Mouse (Mus musculus): ENCODE data around the gene Sycp2l. TPM values are rescaled to one million over a fixed set of nuclear protein-coding genes. Genes with fewer than 3 reads are reported as not detected.

Sycp2l gene
- 0.04 TPM in 1 of 2 replicates, not detected in the other for polyA plus RNA-seq (2012; rRNA removed)

DNA sequence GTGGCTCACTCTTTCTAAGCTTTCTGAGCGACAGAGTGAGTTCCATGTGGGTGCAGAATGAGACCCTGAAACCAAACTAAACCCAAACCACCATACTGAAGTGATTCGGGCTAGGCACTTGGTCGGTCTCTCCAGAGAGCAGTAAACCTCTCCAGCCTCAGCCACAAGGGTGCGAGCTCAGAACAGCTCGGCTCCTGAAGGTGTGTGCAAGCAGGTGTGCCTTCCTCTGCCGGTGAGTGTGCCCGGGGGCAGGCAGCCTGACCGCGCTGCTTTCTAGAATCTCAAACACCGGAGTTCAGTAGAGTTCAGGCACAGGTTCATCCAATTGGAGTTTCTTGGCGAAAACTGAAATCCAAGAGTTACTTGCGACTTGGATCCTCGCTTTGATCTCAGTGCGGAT, at the start of gene Sycp2l:
Sycp2l (plus strand) TSS at position 368 of the 400 bp plus-strand sequence.
- WGBS = 23% methylated on average over 14 of the region's 14 CpGs
- TF ChIP-seq POLR2A (IDR thresholded peaks at IDR 0.05; ENCODE audit: low read depth, low read length) = no peak
- TF ChIP-seq CTCF (IDR thresholded peaks at IDR 0.05; ENCODE audit: extremely low read depth, insufficient read length, insufficient replicate concordance, low read depth, low read length) = no peak

DNA sequence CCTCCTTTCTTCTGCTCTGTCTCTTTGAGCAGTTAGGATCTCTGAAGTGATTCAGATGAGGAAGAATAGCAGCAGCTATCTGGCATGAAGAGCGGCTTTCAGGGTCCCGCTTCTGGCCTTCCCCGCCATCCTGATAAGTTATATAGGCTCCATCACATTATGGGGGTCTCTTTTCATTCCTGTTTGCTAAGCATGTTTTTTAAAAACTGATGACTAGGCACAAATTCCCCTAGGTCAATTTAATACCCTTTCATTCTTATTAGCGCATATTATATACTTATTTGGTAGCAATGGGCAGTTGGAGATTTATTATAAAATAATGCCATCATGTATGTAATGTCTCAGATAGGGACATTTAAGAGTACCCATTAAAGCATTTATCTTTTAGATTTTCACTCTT, 46.5 kb upstream of the Sycp2l start:
- no peak overlapping the region for H3K4me3 ChIP-seq (ENCODE audit: low read depth, low read length)
- H3K27me3 ChIP-seq (ENCODE audit: control insufficient read depth, insufficient read depth, low read length) = no peaks in the 10 kb centered on the region
- 99% methylated on average over 4 of the region's 4 CpGs for WGBS
- TF ChIP-seq POLR2A (IDR thresholded peaks at IDR 0.05; ENCODE audit: low read depth, low read length) = no peak
- TF ChIP-seq CTCF (IDR thresholded peaks at IDR 0.05; ENCODE audit: extremely low read depth, insufficient read length, insufficient replicate concordance, low read depth, low read length) = no peak
- H3K36me3 ChIP-seq (ENCODE audit: control insufficient read depth, insufficient read depth, low read length) = no peaks in the 10 kb centered on the region
- H3K4me1 ChIP-seq (ENCODE audit: control insufficient read depth, insufficient read depth, insufficient read length, low read length) = no peaks in the 10 kb centered on the region
- H3K27ac ChIP-seq (ENCODE audit: insufficient read depth, low read depth, low read length) = no peak overlapping the region

More for the DNA sequence above, at the start of gene Sycp2l:
- no peak within 1 kb of the TSS for H3K27ac ChIP-seq (ENCODE audit: insufficient read depth, low read depth, low read length)
- H3K27me3 ChIP-seq (ENCODE audit: control insufficient read depth, insufficient read depth, low read length) = peaks cover 3% of the 10 kb centered on the region; the same call in 1 of the 2 replicates
- no peaks in the 10 kb centered on the region for H3K36me3 ChIP-seq (ENCODE audit: control insufficient read depth, insufficient read depth, low read length)
- peak within 1 kb of the TSS; percentile 41 for H3K4me3 ChIP-seq (ENCODE audit: low read depth, low read length)
- H3K4me1 ChIP-seq (ENCODE audit: control insufficient read depth, insufficient read depth, insufficient read length, low read length) = no peaks in the 10 kb centered on the region

DNA sequence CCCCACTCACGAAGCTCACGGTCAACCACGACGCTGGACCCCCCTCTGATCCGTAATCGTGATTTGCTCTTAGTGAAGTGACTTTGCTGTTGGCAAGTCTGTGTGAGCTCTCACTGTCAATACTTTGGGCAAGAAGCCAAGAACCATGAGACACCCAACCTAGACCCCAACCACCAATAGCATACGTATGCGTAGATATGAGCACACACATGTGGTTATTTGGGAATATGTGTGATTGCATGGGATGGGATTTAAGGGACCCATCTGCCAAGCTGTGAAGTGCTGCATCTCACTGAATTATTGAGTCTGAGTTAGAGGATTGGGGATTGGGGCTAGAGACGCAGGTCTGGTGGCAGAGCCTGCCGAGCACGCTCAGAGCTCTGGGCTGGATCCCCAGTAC, 42.5 kb upstream of the Sycp2l start:
- WGBS = 90% methylated on average over 11 of the region's 11 CpGs
- no peaks in the 10 kb centered on the region for H3K27me3 ChIP-seq (ENCODE audit: control insufficient read depth, insufficient read depth, low read length)

DNA sequence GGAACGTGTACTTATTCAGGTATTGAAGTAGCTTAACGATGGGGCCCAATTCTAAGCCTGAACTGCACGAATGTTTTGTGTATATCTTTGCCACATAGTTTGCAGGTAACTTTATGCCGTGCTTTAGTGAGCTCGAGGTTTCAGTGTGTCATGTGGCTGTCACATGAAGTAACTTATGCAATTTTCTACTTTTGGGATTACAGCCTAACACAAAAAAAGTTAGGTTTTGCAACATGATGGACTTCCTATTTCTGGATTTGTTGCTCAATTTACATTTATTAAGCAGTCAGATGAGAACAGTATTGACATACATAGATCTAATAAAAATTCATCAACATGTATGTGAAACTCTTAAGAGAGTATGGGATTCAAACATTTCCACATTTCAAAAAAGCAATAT, 40.3 kb upstream of the Sycp2l start:
- Histone ChIP-seq H3K4me1 (ENCODE audit: control insufficient read depth, insufficient read depth, insufficient read length, low read length) (no peaks in the 10 kb centered on the region), H3K27ac (ENCODE audit: insufficient read depth, low read depth, low read length) (no peak overlapping the region), H3K36me3 (ENCODE audit: control insufficient read depth, insufficient read depth, low read length) (no peaks in the 10 kb centered on the region), H3K4me3 (ENCODE audit: low read depth, low read length) (no peak overlapping the region), H3K27me3 (ENCODE audit: control insufficient read depth, insufficient read depth, low read length) (peaks cover 6% of the 10 kb centered on the region; the same call in 1 of the 2 replicates)
- TF ChIP-seq CTCF (IDR thresholded peaks at IDR 0.05; ENCODE audit: extremely low read depth, insufficient read length, insufficient replicate concordance, low read depth, low read length) (no peak), POLR2A (IDR thresholded peaks at IDR 0.05; ENCODE audit: low read depth, low read length) (no peak)
- 72% methylated on average over 5 of the region's 5 CpGs for WGBS

More for the DNA sequence above, 42.5 kb upstream of the Sycp2l start:
- no peak overlapping the region for H3K4me3 ChIP-seq (ENCODE audit: low read depth, low read length)
- H3K27ac ChIP-seq (ENCODE audit: insufficient read depth, low read depth, low read length) = no peak overlapping the region
- H3K4me1 ChIP-seq (ENCODE audit: control insufficient read depth, insufficient read depth, insufficient read length, low read length) = no peaks in the 10 kb centered on the region
- H3K36me3 ChIP-seq (ENCODE audit: control insufficient read depth, insufficient read depth, low read length) = no peaks in the 10 kb centered on the region
- TF ChIP-seq POLR2A (IDR thresholded peaks at IDR 0.05; ENCODE audit: low read depth, low read length) (no peak), CTCF (IDR thresholded peaks at IDR 0.05; ENCODE audit: extremely low read depth, insufficient read length, insufficient replicate concordance, low read depth, low read length) (no peak)

DNA sequence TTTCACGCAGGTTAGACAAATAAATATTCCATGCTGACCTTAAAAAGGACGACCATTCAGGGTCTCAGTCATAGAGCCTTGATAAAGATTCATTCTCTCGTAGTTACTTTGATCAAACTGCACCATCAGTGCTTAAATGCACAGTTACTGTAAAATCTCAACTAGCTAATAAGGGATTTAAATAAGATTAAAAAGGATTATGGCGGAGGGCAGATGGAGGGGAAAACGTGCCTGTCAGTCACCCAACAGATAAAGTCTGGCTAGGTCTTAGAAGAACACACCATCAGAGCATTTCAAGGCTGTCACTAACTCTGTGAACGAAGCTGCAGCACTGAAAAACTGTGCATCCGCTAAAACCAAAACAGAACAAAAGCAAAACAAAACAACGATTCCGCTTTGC, 36.2 kb upstream of the Sycp2l start:
- H3K27me3 ChIP-seq (ENCODE audit: control insufficient read depth, insufficient read depth, low read length) = peaks cover 11% of the 10 kb centered on the region; the same call in 1 of the 2 replicates
- no peak overlapping the region for H3K27ac ChIP-seq (ENCODE audit: insufficient read depth, low read depth, low read length)
- H3K36me3 ChIP-seq (ENCODE audit: control insufficient read depth, insufficient read depth, low read length) = no peaks in the 10 kb centered on the region
- peaks cover 3% of the 10 kb centered on the region; the same call in 1 of the 2 replicates for H3K4me1 ChIP-seq (ENCODE audit: control insufficient read depth, insufficient read depth, insufficient read length, low read length)
- WGBS = 56% methylated on average over 9 of the region's 9 CpGs
- no peak overlapping the region for H3K4me3 ChIP-seq (ENCODE audit: low read depth, low read length)
- no peak for TF ChIP-seq POLR2A (IDR thresholded peaks at IDR 0.05; ENCODE audit: low read depth, low read length)

DNA sequence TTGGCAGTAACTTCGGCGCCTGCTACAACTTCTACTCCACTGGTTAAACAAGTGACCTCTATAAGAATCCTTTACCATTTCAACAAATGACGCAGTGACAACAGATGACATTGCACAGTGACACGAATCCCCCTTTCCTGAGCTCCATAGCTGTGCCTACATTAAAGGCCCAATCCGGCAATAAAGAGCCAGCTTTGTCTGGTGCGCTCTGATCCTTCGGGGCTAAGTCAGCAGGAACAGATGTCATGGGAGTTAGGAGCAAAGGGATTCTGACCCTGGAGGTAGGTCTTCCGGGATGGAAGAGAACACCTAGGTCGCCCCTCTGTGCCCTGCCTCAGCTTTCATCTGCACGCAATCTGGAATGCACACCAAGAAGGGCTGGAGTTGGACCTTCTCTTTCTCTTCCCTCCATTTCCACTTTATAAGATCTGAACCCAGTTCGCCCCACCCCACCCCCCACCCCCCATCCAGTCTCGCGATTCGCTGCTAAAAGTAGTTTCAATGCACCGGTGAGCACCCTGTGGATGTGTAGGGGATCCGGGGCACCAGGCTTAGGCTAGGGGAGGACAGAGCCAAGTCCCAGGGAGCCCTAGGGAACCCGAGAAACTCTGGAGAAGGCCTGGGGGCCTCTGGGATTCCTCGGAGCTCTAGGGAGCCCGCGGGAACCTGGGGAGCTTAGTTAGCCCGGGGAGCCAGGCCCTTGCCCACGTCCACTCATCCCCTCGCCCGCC, 35.3 kb upstream of the Sycp2l start:
- Histone ChIP-seq H3K4me1 (ENCODE audit: control insufficient read depth, insufficient read depth, insufficient read length, low read length) (peaks cover 3% of the 10 kb centered on the region; the same call in 1 of the 2 replicates), H3K36me3 (ENCODE audit: control insufficient read depth, insufficient read depth, low read length) (no peaks in the 10 kb centered on the region), H3K27me3 (ENCODE audit: control insufficient read depth, insufficient read depth, low read length) (peaks cover 11% of the 10 kb centered on the region; the same call in 1 of the 2 replicates), H3K4me3 (ENCODE audit: low read depth, low read length) (peak overlapping the region; percentile 41), H3K27ac (ENCODE audit: insufficient read depth, low read depth, low read length) (no peak overlapping the region)
- 19% methylated on average over 24 of the region's 24 CpGs for WGBS
- TF ChIP-seq CTCF (IDR thresholded peaks at IDR 0.05; ENCODE audit: extremely low read depth, insufficient read length, insufficient replicate concordance, low read depth, low read length) = no peak
- TF ChIP-seq POLR2A (IDR thresholded peaks at IDR 0.05; ENCODE audit: low read depth, low read length) = no peak

DNA sequence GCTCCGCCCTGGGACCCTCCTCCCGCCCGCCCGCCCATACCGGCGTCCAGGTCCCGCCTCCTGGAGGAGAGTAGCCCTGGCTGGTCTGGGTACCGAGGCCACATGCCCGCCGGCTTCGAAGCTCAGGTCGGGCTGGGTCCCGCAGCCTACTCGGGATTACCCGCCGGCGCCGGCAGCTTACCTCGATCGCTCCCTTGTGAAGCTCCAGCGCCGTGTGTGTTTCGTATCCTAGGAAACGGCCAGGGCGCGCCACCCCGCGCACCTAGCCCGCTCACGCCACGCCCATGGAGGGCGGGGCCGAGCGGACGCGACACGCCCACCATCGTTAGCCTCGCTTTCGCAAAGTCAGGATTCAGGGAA, 34.7 kb upstream of the Sycp2l start, which contains the start of gene Mak:
Mak (minus strand) TSS at position 286 of the 360 bp plus-strand sequence.
- Histone ChIP-seq H3K27me3 (ENCODE audit: control insufficient read depth, insufficient read depth, low read length) (peaks cover 11% of the 10 kb centered on the region; the same call in 1 of the 2 replicates), H3K4me3 (ENCODE audit: low read depth, low read length) (peak within 1 kb of the TSS; percentile 41), H3K4me1 (ENCODE audit: control insufficient read depth, insufficient read depth, insufficient read length, low read length) (peaks cover 3% of the 10 kb centered on the region; the same call in 1 of the 2 replicates), H3K27ac (ENCODE audit: insufficient read depth, low read depth, low read length) (no peak within 1 kb of the TSS), H3K36me3 (ENCODE audit: control insufficient read depth, insufficient read depth, low read length) (no peaks in the 10 kb centered on the region)
- TF ChIP-seq POLR2A (IDR thresholded peaks at IDR 0.05; ENCODE audit: low read depth, low read length) = no peak
- no peak for TF ChIP-seq CTCF (IDR thresholded peaks at IDR 0.05; ENCODE audit: extremely low read depth, insufficient read length, insufficient replicate concordance, low read depth, low read length)
- under 1% methylated on average over 40 of the region's 40 CpGs for WGBS

Data from small intestine, adult 2 months (tissue).